In genomic region chr15:85651718-85652420, GRCm38 (mm10) we compare ENCODE assay signal across 13 mouse cellular contexts.
DNase-seq lines count a peak whose midpoint lies in the region; ATAC-seq lines count a peak whose summit lies in the region.
"Had no signal": no experiment of that assay in that cellular context is flagged by ENCODE, and none has a peak within 500 bp of the region (broad histone marks: within the 10 kb centered on the region; RNA-seq: fewer than 3 reads in every experiment).

No protein-coding gene starts in this region.

- no peak for DNase-seq in forebrain, embryonic 11.5 days (ENCODE audit: low spot score)
- peak; percentile 52 for DNase-seq in midbrain, embryonic 14.5 days
- DNase-seq in midbrain, embryonic 10.5 days (ENCODE audit: low spot score) = no peak
- no peak for DNase-seq in hindbrain, embryonic 14.5 days (ENCODE audit: low spot score)
- DNase-seq in embryo, embryonic 9.5 days (ENCODE audit: extremely low spot score) = no peak
- no peak for DNase-seq in layer of hippocampus, adult 11-12 months (ENCODE audit: low spot score)
- DNase-seq: heart, adult 18-20 months; lung, postnatal 14 days; right cerebral cortex, postnatal 25 days; thymus, postnatal 25 days had no signal

- peaks cover 56% of the 10 kb centered on the region for H3K4me1 ChIP-seq in forebrain, embryonic 13.5 days
- H3K4me1 ChIP-seq in forebrain, embryonic 11.5 days (replicated peaks; ENCODE audit: control insufficient read depth, insufficient read depth, low read length) = peaks cover 11% of the 10 kb centered on the region; the same call in 1 of the 2 replicates
- peaks cover 45% of the 10 kb centered on the region for H3K4me1 ChIP-seq in midbrain, embryonic 14.5 days (ENCODE audit: control insufficient read depth, insufficient read depth, low read length)
- H3K4me1 ChIP-seq in midbrain, embryonic 10.5 days = peaks cover 9% of the 10 kb centered on the region
- H3K4me1 ChIP-seq in hindbrain, embryonic 14.5 days (replicated peaks; ENCODE audit: control insufficient read depth, insufficient read depth, low read length) = peaks cover 68% of the 10 kb centered on the region
- peaks cover 62% of the 10 kb centered on the region for H3K4me1 ChIP-seq in neural tube, embryonic 15.5 days

- WGBS in forebrain, embryonic 13.5 days = 74% methylated on average over 9 of the region's 9 CpGs
- WGBS in forebrain, embryonic 11.5 days = 84% methylated on average over 9 of the region's 9 CpGs
- WGBS in midbrain, embryonic 14.5 days = 76% methylated on average over 9 of the region's 9 CpGs
- WGBS in midbrain, embryonic 10.5 days = 84% methylated on average over 9 of the region's 9 CpGs
- WGBS in hindbrain, embryonic 14.5 days = 70% methylated on average over 9 of the region's 9 CpGs
- 59% methylated on average over 9 of the region's 9 CpGs for WGBS in neural tube, embryonic 15.5 days

- H3K27ac ChIP-seq in forebrain, embryonic 13.5 days = peak overlapping the region; percentile 99
- H3K27ac ChIP-seq in forebrain, embryonic 11.5 days (ENCODE audit: low read depth, low read length) = no peak overlapping the region
- H3K27ac ChIP-seq in midbrain, embryonic 14.5 days (replicated peaks; ENCODE audit: low read depth, low read length) = peak overlapping the region; percentile 99
- no peak overlapping the region for H3K27ac ChIP-seq in midbrain, embryonic 10.5 days (replicated peaks)
- H3K27ac ChIP-seq in hindbrain, embryonic 14.5 days = peak overlapping the region; percentile 99
- peak overlapping the region; percentile 100 for H3K27ac ChIP-seq in neural tube, embryonic 15.5 days (replicated peaks)
- H3K27ac ChIP-seq: liver, embryonic 14.5 days had no signal

- H3K27me3 ChIP-seq in forebrain, embryonic 13.5 days = peaks cover 40% of the 10 kb centered on the region
- peaks cover 66% of the 10 kb centered on the region for H3K27me3 ChIP-seq in forebrain, embryonic 11.5 days (ENCODE audit: control insufficient read depth, insufficient read depth, low read length)
- H3K27me3 ChIP-seq in midbrain, embryonic 14.5 days (ENCODE audit: control insufficient read depth, insufficient read depth, low read length) = peaks cover 26% of the 10 kb centered on the region
- peaks cover 100% of the 10 kb centered on the region for H3K27me3 ChIP-seq in midbrain, embryonic 10.5 days (ENCODE audit: low read depth, poor library complexity, severe bottlenecking)
- peaks cover 21% of the 10 kb centered on the region; the same call in 1 of the 2 replicates for H3K27me3 ChIP-seq in hindbrain, embryonic 14.5 days (ENCODE audit: control insufficient read depth, insufficient read depth, low read length)
- H3K27me3 ChIP-seq in neural tube, embryonic 15.5 days (replicated peaks) = no peaks in the 10 kb centered on the region

- no peak overlapping the region for H3K4me3 ChIP-seq in forebrain, embryonic 13.5 days
- no peak overlapping the region for H3K4me3 ChIP-seq in forebrain, embryonic 11.5 days (ENCODE audit: low read depth, low read length)
- no peak overlapping the region for H3K4me3 ChIP-seq in midbrain, embryonic 14.5 days (replicated peaks; ENCODE audit: low read depth, low read length)
- H3K4me3 ChIP-seq in midbrain, embryonic 10.5 days = no peak overlapping the region
- no peak overlapping the region for H3K4me3 ChIP-seq in hindbrain, embryonic 14.5 days (replicated peaks; ENCODE audit: low read length)
- H3K4me3 ChIP-seq in neural tube, embryonic 15.5 days (replicated peaks) = no peak overlapping the region

- peak overlapping the region; percentile 70; the same call in 1 of the 2 replicates for H3K4me2 ChIP-seq in forebrain, embryonic 13.5 days
- H3K4me2 ChIP-seq in forebrain, embryonic 11.5 days (ENCODE audit: low read depth, low read length, severe bottlenecking) = no peak overlapping the region
- H3K4me2 ChIP-seq in midbrain, embryonic 14.5 days (ENCODE audit: low read length) = peak overlapping the region; percentile 12; the same call in 1 of the 2 replicates
- no peak overlapping the region; the same call in 1 of the 2 replicates for H3K4me2 ChIP-seq in hindbrain, embryonic 14.5 days (replicated peaks)
- H3K4me2 ChIP-seq in neural tube, embryonic 15.5 days = peak overlapping the region; percentile 75

- no peak overlapping the region for H3K9ac ChIP-seq in forebrain, embryonic 13.5 days
- no peak overlapping the region for H3K9ac ChIP-seq in forebrain, embryonic 11.5 days (ENCODE audit: low read length)
- no peak overlapping the region for H3K9ac ChIP-seq in midbrain, embryonic 14.5 days (replicated peaks; ENCODE audit: low read length)
- H3K9ac ChIP-seq in hindbrain, embryonic 14.5 days = no peak overlapping the region
- H3K9ac ChIP-seq in neural tube, embryonic 15.5 days (replicated peaks) = no peak overlapping the region
- H3K9ac ChIP-seq: liver, embryonic 14.5 days had no signal

- H3K36me3 ChIP-seq in forebrain, embryonic 13.5 days (ENCODE audit: poor library complexity, severe bottlenecking) = no peaks in the 10 kb centered on the region
- H3K36me3 ChIP-seq in forebrain, embryonic 11.5 days (ENCODE audit: control insufficient read depth, insufficient read depth, low read length) = no peaks in the 10 kb centered on the region
- no peaks in the 10 kb centered on the region for H3K36me3 ChIP-seq in midbrain, embryonic 14.5 days (ENCODE audit: control insufficient read depth, insufficient read depth, low read length)
- no peaks in the 10 kb centered on the region for H3K36me3 ChIP-seq in midbrain, embryonic 10.5 days
- H3K36me3 ChIP-seq in hindbrain, embryonic 14.5 days (replicated peaks; ENCODE audit: control insufficient read depth, insufficient read depth) = no peaks in the 10 kb centered on the region
- no peaks in the 10 kb centered on the region for H3K36me3 ChIP-seq in neural tube, embryonic 15.5 days

- H3K9me3 ChIP-seq in forebrain, embryonic 13.5 days (replicated peaks) = no peaks in the 10 kb centered on the region
- H3K9me3 ChIP-seq in forebrain, embryonic 11.5 days (ENCODE audit: control insufficient read depth, low read length) = no peaks in the 10 kb centered on the region
- no peaks in the 10 kb centered on the region for H3K9me3 ChIP-seq in midbrain, embryonic 14.5 days (ENCODE audit: control insufficient read depth, low read length)
- no peaks in the 10 kb centered on the region for H3K9me3 ChIP-seq in midbrain, embryonic 10.5 days (replicated peaks)
- no peaks in the 10 kb centered on the region for H3K9me3 ChIP-seq in hindbrain, embryonic 14.5 days (ENCODE audit: control insufficient read depth, low read length)
- no peaks in the 10 kb centered on the region for H3K9me3 ChIP-seq in neural tube, embryonic 15.5 days (replicated peaks)

- no peak for ATAC-seq in forebrain, embryonic 13.5 days
- no peak for ATAC-seq in forebrain, embryonic 11.5 days (replicated peaks; ENCODE audit: low FRiP score)
- ATAC-seq in midbrain, embryonic 14.5 days (ENCODE audit: low FRiP score, low TSS enrichment) = no peak
- no peak for ATAC-seq in hindbrain, embryonic 14.5 days (ENCODE audit: low FRiP score)
- ATAC-seq in neural tube, embryonic 15.5 days (ENCODE audit: low FRiP score) = no peak

Comparison
In these comparisons a context has a peak if more than half of its experiments do, and no peak if none do; other contexts are left out.
1. H3K27ac ChIP-seq: peak in forebrain, embryonic 13.5 days (single experiment), midbrain, embryonic 14.5 days (single experiment), hindbrain, embryonic 14.5 days (single experiment) and neural tube, embryonic 15.5 days (single experiment); none in forebrain, embryonic 11.5 days (single experiment) and midbrain, embryonic 10.5 days (single experiment).
2. H3K4me2 ChIP-seq: peak in forebrain, embryonic 13.5 days (single experiment), midbrain, embryonic 14.5 days (single experiment) and neural tube, embryonic 15.5 days (single experiment); none in forebrain, embryonic 11.5 days (single experiment) and hindbrain, embryonic 14.5 days (single experiment).